Mouse (Mus musculus): ENCODE data around the gene Tmem184b.

Tmem184b gene

DNA sequence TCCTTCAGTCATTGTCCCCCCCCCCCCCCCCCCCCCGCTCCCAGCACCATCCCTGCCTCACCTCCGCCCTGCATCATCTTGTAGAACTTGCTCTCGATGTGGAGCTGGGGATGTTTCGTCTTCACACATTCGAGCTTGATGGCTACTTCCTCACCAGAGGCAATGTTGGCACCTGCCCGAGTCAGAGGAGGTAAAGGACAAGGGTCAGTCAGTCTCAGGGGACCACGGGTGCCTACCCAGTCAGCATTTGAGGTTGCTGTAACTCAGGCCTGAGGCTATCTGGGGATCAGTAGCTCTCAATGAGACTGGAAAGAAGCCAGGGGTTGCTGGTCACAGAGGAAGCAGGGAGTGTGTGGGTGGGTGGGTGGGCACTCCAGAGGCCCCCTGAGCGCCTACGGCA is 26.6 kb upstream of the Tmem184b start:
- no peak for DNase-seq (ENCODE audit: low spot score)

- no peak for DNase-seq (ENCODE audit: low spot score)
Observed at GRCm38 (mm10) chr15:79429527-79429926, 26.2 kb upstream of the Tmem184b start.

DNA sequence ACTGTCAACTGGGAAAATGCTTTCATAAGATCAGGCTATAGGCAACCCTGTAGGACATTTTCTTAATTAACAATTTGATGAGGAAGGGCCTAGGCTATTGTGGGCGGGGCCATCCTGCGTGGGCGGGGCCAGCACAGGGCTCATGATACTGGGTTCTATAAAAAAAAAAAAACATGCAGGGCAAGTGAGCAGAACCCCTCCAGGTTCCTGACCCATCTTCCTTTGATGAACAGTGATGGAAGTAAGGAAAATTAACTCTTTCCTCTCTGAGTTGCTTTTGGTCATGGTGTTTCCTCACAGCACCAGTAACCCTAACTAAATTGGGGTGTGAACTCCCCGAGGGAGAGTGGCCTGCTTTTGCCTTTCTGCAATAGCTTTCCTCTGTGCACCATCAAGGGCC is 25.2 kb upstream of the Tmem184b start:
- no peak for DNase-seq (ENCODE audit: low spot score)

DNA sequence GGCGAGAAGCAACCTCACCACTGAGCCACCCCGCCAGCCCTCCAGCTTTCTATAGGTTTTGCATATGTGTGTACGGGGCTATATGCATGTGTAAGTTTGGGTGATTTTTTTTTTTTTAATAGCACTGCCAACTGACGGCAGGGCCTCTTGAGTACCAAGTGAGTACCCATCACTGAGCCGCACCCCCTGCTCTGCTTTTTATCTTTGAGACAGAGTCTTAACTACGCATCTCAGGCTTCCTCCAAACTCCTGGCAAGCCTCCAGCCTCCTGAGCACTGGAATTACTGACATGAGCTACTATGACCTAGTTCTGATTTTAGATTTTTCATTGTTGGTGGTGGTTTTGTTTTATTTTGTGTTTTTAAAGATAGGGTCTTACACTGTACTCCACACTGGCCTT is 24.1 kb upstream of the Tmem184b start:
- no peak for DNase-seq (ENCODE audit: low spot score)

- no peak for DNase-seq (ENCODE audit: low spot score)
Observed at GRCm38 (mm10) chr15:79425516-79425915, 22.1 kb upstream of the Tmem184b start.

DNA sequence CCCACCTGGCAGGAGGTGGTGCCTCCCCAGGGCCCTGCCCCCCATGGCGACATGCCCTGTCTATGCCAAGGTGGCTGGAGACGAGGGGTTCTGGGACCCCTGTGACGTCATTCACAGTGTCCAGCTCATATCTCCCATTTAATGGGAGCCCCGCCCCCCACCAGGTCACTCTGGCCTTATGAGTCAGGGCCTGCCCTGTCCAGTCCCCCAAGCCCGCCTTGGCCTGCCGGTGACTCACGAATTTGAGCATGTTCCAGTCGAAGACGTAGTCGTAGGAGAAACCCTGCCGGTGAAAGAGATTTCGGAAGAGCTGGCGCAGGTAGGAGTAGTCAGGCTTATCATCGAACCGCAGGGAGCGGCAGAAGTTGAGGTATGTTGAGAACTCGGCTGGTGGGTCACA is 21.2 kb upstream of the Tmem184b start:
- DNase-seq (ENCODE audit: low spot score), result no peak

DNA sequence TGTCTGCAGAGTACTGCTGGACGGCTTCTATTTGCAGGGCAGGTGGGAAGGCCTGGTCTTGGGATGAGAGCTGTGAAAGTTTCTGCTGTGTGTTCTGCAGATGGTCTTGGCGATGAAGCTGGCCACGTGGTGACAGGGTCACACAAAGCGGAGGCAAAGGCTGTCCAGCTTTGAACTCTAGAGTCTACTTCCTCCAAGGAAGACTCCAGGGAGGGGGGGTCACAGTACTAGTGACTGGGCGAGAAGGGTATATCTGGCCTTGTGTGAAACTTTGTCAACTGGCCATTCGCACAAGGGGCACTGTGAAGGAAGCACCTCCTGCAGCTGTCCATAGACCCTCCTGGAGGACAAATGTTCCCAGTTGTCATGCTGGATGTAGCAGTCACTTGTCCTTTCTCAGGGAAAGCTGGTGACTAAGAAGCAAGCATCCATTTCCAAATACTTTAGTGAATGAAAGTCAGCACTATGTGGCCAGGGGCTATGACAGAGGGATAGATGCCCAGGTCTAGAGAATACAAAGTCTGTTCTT is 19.4 kb upstream of the Tmem184b start:
- DNase-seq (ENCODE audit: low spot score), result no peak

DNA sequence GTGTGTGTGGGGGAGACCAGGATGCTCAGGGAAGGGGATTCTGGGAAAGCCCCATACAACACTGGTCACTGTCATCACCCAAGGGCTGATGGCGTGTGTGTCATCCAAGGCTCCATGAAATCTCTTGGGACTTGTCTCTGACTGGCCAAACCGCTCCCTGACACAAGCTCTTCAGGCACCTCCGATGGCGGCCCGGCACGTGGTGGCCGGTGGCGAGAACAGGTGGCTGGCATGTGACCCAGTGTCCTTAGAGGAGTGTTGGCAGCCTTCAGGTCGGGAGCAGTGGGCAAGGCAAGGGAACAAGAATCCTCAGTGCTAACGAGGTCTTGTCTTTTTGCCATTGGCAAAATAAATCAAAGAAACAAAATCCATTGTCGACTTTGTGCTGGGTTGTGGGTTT is 15.3 kb upstream of the Tmem184b start:
- DNase-seq (ENCODE audit: low spot score), result no peak

DNA sequence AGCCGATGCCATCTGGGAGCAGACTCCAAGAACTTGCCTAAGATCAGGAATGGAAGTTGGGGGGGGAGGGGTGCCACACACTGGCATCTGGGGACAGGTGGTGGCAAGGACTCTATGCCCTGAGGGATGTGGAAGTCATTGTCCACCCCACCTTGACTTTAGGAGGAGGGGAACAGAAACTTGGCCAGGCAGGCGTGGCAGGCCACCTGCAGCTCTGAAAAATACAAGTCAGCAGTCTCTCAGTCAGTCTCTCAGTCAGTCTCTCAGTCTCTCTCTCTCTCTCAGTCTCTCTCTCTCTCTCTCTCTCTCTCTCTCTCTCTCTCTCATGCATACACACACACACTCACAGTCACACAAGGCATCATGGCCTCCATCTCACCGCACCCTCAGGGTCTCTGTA is 14.9 kb upstream of the Tmem184b start:
- no peak for DNase-seq (ENCODE audit: low spot score)

DNA sequence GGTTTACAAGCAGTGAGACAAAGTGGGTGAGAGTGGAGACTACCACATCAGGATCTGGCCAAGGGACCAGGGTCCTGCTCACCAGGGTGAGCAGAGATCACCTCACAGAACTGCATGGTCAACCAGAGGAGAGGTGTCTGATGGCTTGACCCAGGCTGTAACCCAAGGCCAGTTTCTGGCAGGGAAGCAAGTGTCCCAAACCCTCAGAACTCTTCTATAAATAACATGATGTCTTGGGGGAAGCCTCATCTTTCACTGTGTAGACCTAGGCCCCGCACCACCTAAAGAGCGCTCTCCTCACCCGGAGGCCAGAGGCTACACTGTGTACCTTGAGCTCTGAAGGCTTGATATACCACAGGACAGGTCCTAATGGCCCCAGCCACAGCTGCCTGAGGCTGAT is 14.0 kb upstream of the Tmem184b start:
- DNase-seq (ENCODE audit: low spot score), result no peak

- DNase-seq (ENCODE audit: low spot score), result no peak
Observed at GRCm38 (mm10) chr15:79416460-79417085, 13.2 kb upstream of the Tmem184b start.

- no peak for DNase-seq (ENCODE audit: low spot score)
Observed at GRCm38 (mm10) chr15:79414513-79414912, 11.1 kb upstream of the Tmem184b start.

GRCm38 (mm10) chr15:79413802-79414201 is 10.4 kb upstream of the Tmem184b start:
- DNase-seq (ENCODE audit: low spot score), result no peak

- no peak for DNase-seq (ENCODE audit: low spot score)
Observed at GRCm38 (mm10) chr15:79413201-79413600, 9.8 kb upstream of the Tmem184b start.

- no peak for DNase-seq (ENCODE audit: low spot score)
Observed at GRCm38 (mm10) chr15:79411363-79412065, 8.1 kb upstream of the Tmem184b start.

- no peak for DNase-seq (ENCODE audit: low spot score)
Observed at GRCm38 (mm10) chr15:79409077-79409573, 5.8 kb upstream of the Tmem184b start.

- DNase-seq (ENCODE audit: low spot score), result no peak
Observed at GRCm38 (mm10) chr15:79406564-79406963, 3.2 kb upstream of the Tmem184b start.

GRCm38 (mm10) chr15:79404277-79404676 is 908 bp upstream of the Tmem184b start:
- no peak for DNase-seq (ENCODE audit: low spot score)

DNA sequence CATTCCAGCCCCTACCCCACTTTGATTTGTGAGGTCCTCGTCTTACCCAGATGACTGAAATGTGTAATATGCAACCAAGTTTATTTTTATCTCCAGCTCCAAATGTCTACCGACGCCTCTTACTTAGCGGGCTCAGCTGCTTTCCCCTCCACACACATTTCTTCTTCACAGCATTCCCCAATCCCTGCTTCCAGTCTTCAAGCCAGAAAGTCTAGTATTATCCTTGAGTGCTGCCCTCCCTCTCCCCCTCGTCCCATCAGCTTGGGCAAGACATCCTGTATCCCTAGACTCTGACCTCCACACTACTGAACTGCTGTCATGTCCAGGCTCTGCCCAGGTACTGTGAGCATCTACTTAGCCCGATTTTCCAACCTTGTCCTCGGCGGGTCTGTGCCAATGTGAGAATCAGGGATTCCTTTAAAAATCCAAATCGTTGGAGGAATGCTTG is 418 bp upstream of the Tmem184b start:
- no peak for DNase-seq (ENCODE audit: low spot score)

- no peak for DNase-seq (ENCODE audit: low spot score)
Observed at GRCm38 (mm10) chr15:79402176-79402575, 1.2 kb downstream of the Tmem184b start.

DNA sequence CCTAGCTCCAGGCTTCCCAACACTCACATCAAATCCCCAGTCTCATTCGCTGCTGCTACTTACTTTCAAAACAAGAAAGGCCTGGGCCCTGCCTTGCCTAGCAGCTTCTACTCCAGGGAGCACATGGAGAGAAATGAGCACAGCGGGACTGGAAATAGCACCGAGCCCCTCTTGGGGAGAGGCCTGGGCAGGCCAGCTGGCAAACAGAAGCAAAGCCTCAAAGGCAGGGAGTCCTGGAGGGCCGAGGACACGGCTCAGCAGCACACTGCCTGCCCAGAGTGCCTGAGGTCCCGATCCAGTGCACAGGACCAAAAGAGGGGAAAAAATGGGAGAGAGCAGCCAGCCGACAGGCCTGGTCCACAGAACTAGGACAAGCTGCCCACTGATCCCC is 2.4 kb downstream of the Tmem184b start:
- no peak for DNase-seq (ENCODE audit: low spot score)

GRCm38 (mm10) chr15:79400134-79400974 is 3.0 kb downstream of the Tmem184b start:
- no peak for DNase-seq (ENCODE audit: low spot score)

All from testis, postnatal 10 days (tissue).